Mouse (Mus musculus) layer of hippocampus, adult 2 months (tissue): ENCODE results near the gene Akap3. TPM values are rescaled to one million over a fixed set of nuclear protein-coding genes. Genes with fewer than 3 reads are reported as not detected.

Source experiments
- DNase-seq, 2 experiments: peaks; one replicate each; pipeline ENCODE4 v3.0.0; 2022; ENCODE audit warnings: low spot score in 2 of 2
- H3K27ac ChIP-seq: fragments of 200-600 bp; 2 replicates; pipeline ENCODE4 v1.8.1; 2022
- H3K4me3 ChIP-seq: fragments of 200-600 bp; 2 replicates; pipeline ENCODE4 v1.8.1; 2022; ENCODE audit warnings: mild to moderate bottlenecking
- CTCF ChIP-seq: fragments of 200-600 bp; conservative IDR thresholded peaks from 2 replicates; pipeline ENCODE4 v1.8.1; 2022; ENCODE audit warnings: antibody characterized with exemption, mild to moderate bottlenecking, moderate library complexity
- total RNA-seq, 2 experiments: library from RNA; stranded (reverse); gene quantifications; 2 replicates each; pipeline ENCODE4 v1.2.3; 2021

The Akap3 gene
- total RNA-seq, 2 experiments from 2014 or later, result 0.12 to 0.13 TPM

DNA sequence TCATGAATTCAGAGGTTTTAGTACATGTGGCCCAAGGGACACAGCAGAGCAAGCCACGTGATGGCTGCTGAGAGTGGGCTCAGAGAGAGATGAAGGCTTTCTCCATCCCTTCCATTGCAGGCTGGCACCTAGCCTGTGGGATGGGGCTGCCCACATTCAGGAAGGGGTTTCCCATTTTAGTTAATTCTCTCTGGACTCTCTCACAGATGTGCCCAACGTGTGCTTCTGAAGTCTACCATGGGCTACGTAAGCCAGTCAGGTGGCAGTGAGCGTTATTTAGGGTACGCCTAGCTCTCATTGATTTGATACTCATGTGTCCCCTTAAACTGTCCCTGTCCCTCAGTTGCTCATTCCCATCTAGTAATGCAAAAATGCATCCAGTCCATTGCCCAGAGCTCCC lies 62.0 kb downstream of the Akap3 start:
- H3K27ac ChIP-seq, result no peak overlapping the region
- no peak for DNase-seq
- H3K4me3 ChIP-seq, result no peak overlapping the region
- no peak for TF ChIP-seq CTCF

DNA sequence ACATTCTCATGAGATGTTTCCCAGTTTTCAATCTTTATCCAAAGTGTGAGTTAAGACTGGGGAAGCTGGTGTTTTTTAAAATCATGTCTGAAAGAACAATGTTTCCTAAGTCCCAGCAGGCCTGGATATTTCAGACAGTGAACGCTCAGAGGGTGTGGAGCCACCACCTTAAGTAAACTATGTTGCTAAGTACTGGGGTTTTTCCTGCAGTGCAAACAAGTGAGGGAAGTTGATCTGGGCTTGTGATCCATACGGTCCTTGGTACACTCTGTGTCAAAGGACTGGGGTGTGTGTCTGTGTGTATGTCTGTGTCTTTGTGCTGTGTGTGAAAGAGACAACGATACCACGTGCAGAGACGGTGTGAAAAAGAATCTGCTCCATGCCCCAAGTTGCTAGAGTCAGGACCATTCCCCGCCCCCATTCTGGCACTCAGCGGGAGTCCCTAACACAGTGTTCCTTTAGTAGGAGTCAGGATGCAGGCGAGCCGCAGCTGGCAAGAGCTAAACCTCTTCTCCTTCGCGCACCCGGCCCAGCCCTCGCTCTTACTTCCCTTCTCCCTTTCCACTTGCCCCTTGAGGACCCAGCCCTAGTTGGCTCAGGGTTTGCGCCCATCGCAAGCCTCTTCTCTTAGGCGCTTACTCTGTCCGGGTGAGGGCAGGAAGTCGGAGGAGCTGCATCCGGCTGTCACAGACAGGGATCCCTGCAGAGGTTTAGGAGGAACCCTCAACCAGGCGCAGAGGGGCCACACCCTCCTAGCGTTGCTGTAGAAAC lies 68.4 kb downstream of the Akap3 start, which contains the start of gene Dyrk4:
Dyrk4 (minus strand) TSS at position 729 of the 771 bp plus-strand sequence.
- peak within 1 kb of the TSS; percentile 0; the same call in 1 of the 2 replicates for H3K4me3 ChIP-seq
- no peak for DNase-seq
- no peak within 1 kb of the TSS for H3K27ac ChIP-seq
- TF ChIP-seq CTCF, result no peak

Other genes with a start within 250 kb of the Akap3 start
- gene Kcna1, start 206.7 kb upstream of the Akap3 start, total RNA-seq, result 100 to 1,000 TPM; 115 to 119 TPM
- gene Kcna6, start 112.4 kb upstream of the Akap3 start, total RNA-seq, result 10 to 100 TPM; 46.6 to 48.5 TPM
- 100 to 1,000 TPM; 141 to 155 TPM for gene Ndufa9, start 4.0 kb upstream of the Akap3 start, total RNA-seq
- gene Dyrk4, start 68.7 kb downstream of the Akap3 start, total RNA-seq, result under 1 TPM; 0.15 to 0.29 TPM
- gene Rad51ap1, start 86.5 kb downstream of the Akap3 start, total RNA-seq, result 1 to 10 TPM; 1.7 to 3.1 TPM
- 10 to 100 TPM; 45.8 to 46.5 TPM for gene D6Wsu163e, start 86.9 kb downstream of the Akap3 start, total RNA-seq
- not detected for gene Fgf6, start 162.5 kb downstream of the Akap3 start, total RNA-seq
- under 1 TPM; 0.25 to 0.46 TPM for gene Fgf23, start 219.8 kb downstream of the Akap3 start, total RNA-seq